Mouse (Mus musculus): Measurements from ENCODE around the gene Sec24c.
"Not testable (repeated sequence)": the region's sequence is repeated elsewhere in the genome, so short reads cannot be mapped to it uniquely, and the experiment has no call there.

The Sec24c gene

DNA sequence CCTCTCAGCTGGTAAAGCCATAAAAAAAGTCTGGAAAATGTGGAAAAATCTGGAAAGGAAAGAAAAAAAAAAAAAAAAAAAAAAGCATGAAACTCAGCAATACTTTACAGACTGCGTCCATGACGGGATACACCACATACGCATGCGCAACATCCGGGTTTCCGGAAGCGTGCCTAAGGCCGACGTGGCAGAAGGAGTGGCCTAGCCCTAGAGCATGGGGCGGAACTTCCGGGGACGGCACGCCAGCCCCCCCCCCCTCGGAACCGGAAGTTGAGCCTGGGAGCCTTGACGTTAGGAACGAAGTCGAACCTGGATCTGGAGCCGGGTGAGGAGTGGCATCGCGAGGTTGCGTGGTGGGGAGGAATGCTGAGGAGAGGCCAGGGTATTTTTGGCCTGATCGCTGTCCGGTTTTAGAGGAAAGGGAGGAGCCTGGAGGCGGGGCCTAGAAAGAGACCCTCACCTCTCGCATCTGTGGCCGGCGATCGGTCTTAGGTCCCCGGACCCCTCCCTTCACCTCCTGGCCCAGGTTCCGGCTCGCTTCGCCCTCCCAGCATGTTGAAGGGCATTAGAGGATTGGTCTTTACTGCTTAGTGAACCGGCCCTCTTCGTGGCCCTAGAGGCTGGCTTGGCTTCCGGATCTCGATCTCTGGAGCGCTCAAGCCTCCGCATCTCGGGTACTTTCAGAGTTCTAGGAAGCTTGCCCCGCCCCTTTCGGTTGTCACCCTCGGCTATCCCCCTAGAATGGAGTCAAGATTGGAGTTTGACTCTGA lies at the start of gene Sec24c:
Gene Sec24c (plus strand): TSS at position 245 of the 770 bp plus-strand sequence.
- peak; percentile 100 for DNase-seq

GRCm38 (mm10) chr14:20626447-20626846 lies 47.7 kb upstream of the Sec24c start:
- DNase-seq = no peak

DNA sequence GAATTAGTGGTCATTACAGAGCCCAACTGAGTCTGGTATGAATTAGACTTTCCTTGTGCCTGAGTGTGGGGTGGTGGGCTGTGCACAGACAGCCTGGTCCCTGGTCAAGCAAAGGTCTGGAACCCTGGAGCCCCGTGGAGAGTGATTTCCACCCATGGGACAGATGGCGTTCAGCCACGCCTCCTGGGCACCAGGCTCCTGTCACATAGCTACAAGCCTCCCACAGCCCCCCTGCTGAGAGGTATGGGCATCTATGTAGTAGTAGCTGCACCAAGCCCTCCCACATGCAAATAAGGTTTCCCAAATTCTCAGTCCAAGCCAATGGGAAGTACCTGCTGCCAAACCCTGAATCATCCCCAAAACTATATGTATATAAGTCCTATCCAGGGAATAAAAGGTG lies 47.1 kb upstream of the Sec24c start:
- DNase-seq = no peak

- no peak for DNase-seq
Measured at GRCm38 (mm10) chr14:20631253-20631652, 42.9 kb upstream of the Sec24c start.

- no peak for DNase-seq
Measured at GRCm38 (mm10) chr14:20635546-20635945, 38.6 kb upstream of the Sec24c start.

- DNase-seq = not testable (repeated sequence)
Measured at GRCm38 (mm10) chr14:20636968-20637367, 37.1 kb upstream of the Sec24c start.

- DNase-seq = no peak
Measured at GRCm38 (mm10) chr14:20637818-20638574, 36.1 kb upstream of the Sec24c start.

DNA sequence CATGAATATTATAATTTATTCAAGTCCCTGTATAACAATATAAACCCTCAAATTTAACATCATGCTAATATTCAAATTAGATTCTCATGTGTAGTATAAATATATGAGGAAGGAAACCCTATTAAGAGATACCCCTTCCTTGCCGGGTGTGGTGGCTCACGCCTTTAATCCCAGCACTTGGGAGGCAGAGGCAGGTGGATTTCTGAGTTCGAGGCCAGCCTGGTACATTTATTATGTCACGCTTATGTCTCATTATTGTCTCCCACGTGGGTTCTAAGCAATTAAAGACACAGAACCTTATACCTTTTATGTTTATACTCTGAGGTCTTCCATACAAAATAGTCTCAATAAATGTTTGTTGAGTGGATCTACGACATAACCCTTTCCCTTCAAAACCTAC lies 35.4 kb upstream of the Sec24c start:
- no peak for DNase-seq

DNA sequence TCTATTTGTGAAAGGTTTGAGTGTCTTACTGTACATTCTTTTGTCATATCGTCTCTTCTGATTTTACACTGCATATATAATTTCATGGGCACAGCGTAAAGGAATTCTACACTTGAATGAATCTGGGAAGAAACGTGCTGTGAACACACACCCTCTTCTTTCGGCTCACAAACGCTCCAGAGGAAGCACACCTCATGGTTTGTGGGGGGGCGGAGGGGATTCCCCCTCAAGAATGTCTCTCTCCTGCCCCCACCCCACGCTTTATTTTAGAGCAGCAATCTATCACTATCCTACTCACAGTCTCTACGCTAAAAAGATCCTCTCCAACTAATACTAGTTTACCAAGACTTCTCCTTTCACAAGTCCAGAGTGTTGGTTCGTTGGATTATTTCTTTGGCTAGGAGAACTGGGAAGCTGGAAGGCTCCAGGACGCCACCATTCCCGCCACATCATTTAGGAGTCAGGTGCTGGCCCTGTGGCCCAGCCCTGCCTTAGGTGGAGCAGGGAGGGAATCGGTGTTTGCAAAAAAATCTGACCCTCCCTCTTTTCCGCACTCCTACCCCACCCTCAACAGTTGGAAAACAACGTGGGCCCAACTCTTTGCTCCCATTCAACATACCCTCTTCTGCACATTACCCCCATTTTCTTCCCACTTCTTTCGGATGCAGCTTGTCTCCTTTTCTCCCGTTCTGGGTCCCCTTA lies 34.0 kb upstream of the Sec24c start:
- DNase-seq = no peak

GRCm38 (mm10) chr14:20640644-20641437 lies 33.3 kb upstream of the Sec24c start, which contains the start of gene Usp54:
Gene Usp54, minus strand, starts transcription at chr14:20641063.
- peak; percentile 99 for DNase-seq

- no peak for DNase-seq
Measured at GRCm38 (mm10) chr14:20641438-20641875, 32.7 kb upstream of the Sec24c start.

DNA sequence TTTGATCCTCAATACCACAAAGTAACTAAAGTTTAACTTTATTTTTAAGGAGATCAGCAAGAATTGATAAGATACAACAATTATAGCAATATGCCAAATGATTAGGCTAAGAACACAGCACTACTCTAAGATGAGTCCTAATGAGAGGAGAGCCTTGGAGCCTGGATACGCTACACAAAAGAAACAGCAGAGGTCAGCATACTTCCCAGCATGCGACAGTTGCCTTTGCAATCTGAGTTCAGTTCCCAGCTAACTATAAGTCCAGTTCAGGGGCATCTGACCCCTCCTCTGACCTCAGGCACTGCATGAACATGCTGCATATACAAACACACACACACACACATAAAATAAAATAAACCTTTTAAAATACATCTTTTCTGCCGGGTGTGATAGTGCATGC lies 28.6 kb upstream of the Sec24c start:
- DNase-seq = no peak

DNA sequence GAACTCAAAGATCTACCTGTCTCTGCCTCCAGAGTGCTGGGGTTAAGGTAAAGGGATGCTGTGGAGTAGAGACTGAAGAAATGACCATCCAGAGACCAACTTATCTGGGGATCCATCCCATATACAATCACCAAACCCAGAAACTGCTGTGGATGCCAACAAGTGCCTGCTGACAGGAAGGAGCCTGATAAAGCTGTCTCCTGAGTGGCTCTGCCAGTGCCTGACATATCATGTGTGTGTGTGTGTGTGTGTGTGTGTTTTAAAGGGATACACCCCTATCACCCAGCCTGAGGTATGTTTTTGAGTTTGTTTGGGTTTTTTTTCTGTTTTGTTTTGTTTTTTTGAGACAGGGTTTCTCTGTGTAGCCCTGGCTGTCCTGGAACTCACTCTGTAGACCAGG lies 27.7 kb upstream of the Sec24c start:
- no peak for DNase-seq

- DNase-seq = no peak
Measured at GRCm38 (mm10) chr14:20651000-20651399, 23.1 kb upstream of the Sec24c start.

GRCm38 (mm10) chr14:20651722-20652256 lies 22.3 kb upstream of the Sec24c start:
- no peak for DNase-seq

DNA sequence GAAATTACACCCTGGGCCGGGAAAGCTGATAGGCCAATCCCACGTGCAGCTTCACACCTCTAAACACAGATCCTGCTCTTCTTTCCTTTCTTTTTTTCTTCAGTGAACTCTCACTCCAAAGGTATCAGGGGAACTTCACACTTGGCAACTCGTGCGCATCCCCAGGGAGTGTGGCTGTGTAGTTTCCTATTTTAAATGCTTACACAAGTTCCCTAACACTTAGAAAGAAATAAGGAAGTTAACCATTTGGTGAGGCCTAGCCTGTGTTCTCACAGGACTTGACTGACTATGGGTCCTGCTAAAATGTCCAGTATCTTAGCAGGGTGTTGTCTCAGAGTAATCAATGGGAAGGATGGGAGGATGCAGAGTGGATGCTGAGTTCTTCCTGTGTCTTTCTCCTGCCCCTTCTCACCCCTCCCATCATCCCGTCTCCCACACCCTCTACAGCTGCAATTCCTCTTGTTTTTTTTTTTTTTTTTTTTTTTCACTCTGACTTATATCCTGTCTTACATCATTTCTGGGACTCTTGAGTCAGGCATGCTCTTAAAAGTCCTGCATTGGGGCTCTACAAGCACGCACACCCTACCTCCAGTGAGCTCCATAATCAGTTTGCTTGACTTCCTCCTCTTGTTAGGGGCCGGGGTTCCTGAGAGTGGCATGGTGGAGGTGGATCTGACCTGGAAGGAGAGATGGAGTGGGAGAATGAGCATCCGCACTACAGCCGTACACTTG lies 19.3 kb upstream of the Sec24c start:
- no peak for DNase-seq

GRCm38 (mm10) chr14:20655731-20656130 lies 18.4 kb upstream of the Sec24c start:
- no peak for DNase-seq

DNA sequence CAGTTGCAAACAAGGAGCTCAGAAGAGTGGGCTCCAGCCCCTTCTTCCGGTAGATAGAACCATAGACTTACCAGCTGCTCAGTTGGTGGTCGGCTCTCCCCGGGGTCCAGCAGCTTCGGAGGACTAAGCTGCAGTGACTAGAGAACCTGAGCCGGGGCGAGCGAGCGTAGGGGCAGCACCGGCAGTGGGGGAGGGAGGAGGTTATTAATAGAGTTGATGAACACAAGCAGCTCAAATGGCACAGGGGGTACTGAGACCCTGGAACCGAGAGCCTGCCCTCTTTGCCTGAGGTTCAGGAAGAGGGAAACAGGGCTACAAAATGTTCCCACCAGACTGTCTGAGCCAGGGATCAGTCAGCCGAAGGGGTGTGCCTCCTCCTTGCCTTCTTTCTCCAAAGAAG lies 17.7 kb upstream of the Sec24c start, which contains the start of gene Myoz1:
Gene Myoz1 (minus strand): TSS at position 180 of the 400 bp plus-strand sequence.
- no peak for DNase-seq

- no peak for DNase-seq
Measured at GRCm38 (mm10) chr14:20658326-20658725, 15.8 kb upstream of the Sec24c start.

- DNase-seq = no peak
Measured at GRCm38 (mm10) chr14:20658902-20659301, 15.2 kb upstream of the Sec24c start.

DNA sequence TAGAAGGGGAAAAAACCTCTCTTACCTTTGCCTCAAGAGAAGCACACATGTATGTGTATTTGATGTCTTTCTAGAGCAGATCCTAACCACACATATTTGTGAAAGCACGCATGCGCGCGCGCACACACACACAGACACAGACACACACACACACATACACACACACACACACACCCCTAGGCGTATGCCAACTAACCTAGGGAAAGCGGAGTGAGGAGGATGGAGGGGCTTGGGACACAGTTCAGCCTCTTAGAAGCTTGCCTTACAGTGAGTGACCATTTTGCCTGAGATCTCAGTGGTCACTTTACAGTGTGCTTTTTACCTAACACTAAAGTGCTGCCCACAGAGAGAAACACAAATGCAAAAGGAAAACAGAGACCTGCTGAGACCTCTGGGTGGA lies 14.4 kb upstream of the Sec24c start:
- no peak for DNase-seq
